Comparison of ENCODE assay signal across 34 mouse cellular contexts in genomic region chr1:130055012-130055411, GRCm38 (mm10).
"Had no signal": no experiment of that assay in that cellular context is flagged by ENCODE, and none has a peak within 500 bp of the region (broad histone marks: within the 10 kb centered on the region; RNA-seq: fewer than 3 reads in every experiment).

No protein-coding gene starts in this region.

- ATAC-seq: hindbrain, embryonic 16.5 days; hindbrain, postnatal 0 days; inflammation-experienced regulatory T-cells, adult 6 months; intestine, embryonic 15.5 days; intestine, embryonic 16.5 days; intestine, postnatal 0 days had no signal

- H3K27ac ChIP-seq: heart, embryonic 10.5 days; heart, embryonic 13.5 days; heart, embryonic 15.5 days; hindbrain, embryonic 10.5 days; hindbrain, embryonic 12.5 days; hindbrain, embryonic 13.5 days; hindbrain, embryonic 14.5 days; hindbrain, embryonic 15.5 days; hindbrain, postnatal 0 days; intestine, embryonic 15.5 days; kidney, embryonic 15.5 days; kidney, postnatal 0 days; layer of hippocampus, adult 2 months had no signal

- H3K27me3 ChIP-seq: heart, embryonic 12.5 days; heart, embryonic 13.5 days; heart, embryonic 15.5 days; hindbrain, embryonic 12.5 days; hindbrain, embryonic 13.5 days; hindbrain, embryonic 15.5 days; intestine, embryonic 15.5 days; kidney, embryonic 15.5 days had no signal

- DNase-seq: heart, postnatal 10 days; heart, postnatal 14 days; heart, postnatal 36 days; heart, postnatal 4 days; kidney, adult 11 months; kidney, adult 18-20 months; kidney, adult 2 months; kidney, adult 8-10 months; kidney, adult 9 months; kidney, postnatal 10 days; kidney, postnatal 14 days; kidney, postnatal 25 days; kidney, postnatal 36 days; kidney, postnatal 4 days; layer of hippocampus, adult 9-11 months; layer of hippocampus, postnatal 36 days had no signal

- H3K4me3 ChIP-seq: heart, embryonic 10.5 days; heart, embryonic 12.5 days; heart, embryonic 13.5 days; heart, embryonic 15.5 days; hindbrain, embryonic 10.5 days; hindbrain, embryonic 12.5 days; hindbrain, embryonic 13.5 days; hindbrain, embryonic 15.5 days; intestine, embryonic 15.5 days; kidney, embryonic 15.5 days; layer of hippocampus, adult 2 months had no signal
